Mouse (Mus musculus): ENCODE results near the gene Efna4. TPM values are rescaled to one million over a fixed set of nuclear protein-coding genes. Genes with fewer than 3 reads are reported as not detected.
A peak's percentile ranks its signal among the peaks of the same experiment; 100 is the strongest.

The Efna4 gene
- total and polyA plus RNA-seq, 3 experiments: 0.63 to 1.9 (median 1.8) TPM

DNA sequence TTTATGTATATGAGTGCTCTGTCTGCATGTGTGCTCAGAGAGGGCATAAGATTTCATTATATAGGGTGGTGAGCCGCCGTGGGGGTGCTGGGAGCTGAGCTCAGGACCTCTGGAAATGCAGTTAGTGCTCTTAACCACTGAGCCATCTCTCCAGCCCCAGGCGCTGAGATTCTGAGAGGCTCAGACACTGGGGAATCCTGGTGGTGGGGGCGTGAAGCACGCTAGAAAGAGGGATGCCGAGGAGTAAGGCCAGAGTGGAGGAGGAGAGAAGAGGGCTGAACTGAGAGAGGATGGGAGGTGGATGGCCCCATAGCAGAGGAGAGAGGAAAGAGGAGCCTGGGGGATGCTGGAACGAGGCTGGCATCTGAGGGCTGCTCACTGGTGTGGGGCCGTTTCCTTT lies 26.8 kb upstream of the Efna4 start:
- no peak for DNase-seq

DNA sequence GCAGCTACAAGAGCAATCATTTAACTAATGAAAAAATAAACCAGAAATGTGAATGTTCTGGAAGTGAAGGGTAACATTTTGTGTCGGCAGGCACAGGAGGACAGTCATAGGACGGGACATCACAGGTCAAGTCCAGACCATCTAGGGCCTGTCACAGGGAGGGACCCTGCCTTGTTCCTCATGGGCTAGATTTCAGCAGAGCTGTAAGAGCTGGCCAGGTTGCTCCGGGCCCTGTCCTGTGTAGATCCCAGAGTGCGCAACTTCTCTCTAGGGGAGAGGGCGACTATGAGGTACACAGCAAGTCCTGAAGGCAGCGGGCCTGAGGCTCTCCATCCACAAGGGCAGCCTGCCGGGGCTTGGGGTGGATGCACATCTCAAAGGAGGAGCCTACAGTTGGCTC lies 23.8 kb upstream of the Efna4 start, which contains the start of gene Dcst2:
Gene Dcst2 (plus strand): TSS at position 301 of the 400 bp plus-strand sequence.
- DNase-seq: no peak

DNA sequence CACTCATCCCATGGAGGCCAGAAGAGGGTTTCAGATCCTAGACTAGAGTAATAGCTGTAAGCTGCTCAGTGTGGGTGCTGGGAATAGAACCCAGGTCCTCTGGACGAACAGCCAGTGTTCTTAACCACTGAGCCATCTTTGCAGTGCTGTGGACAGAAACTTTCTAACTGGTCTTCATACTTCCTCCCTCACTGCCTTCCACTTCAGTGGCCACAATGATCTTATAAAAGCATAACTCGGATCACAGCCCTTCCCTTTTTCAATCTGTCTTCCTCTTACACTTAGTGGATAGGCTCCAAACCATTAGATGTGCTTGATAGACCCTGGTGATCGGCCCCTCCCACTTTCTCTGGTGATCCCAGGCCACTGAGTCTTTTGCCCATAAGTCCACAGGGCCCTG lies 22.4 kb upstream of the Efna4 start:
- no peak for DNase-seq

DNA sequence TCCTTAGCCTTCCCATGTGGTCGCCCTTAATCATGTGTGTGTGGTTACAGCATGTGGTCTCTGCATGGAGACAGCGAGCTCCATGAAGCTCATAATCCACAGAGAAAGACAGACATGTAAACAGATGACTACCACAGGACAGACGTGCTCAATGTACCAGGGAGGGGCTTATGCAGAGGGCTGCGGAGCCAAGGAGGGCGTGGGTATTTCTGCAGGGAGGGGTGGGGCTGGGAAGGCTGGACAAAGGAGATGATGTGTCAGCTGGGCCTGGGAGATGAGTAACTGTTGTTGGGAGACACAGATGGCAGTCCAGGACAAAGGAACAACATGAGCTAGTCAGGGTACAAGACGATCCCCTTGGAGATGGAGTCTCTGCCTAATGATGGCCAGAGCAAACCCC lies 21.8 kb upstream of the Efna4 start:
- no peak for DNase-seq

DNA sequence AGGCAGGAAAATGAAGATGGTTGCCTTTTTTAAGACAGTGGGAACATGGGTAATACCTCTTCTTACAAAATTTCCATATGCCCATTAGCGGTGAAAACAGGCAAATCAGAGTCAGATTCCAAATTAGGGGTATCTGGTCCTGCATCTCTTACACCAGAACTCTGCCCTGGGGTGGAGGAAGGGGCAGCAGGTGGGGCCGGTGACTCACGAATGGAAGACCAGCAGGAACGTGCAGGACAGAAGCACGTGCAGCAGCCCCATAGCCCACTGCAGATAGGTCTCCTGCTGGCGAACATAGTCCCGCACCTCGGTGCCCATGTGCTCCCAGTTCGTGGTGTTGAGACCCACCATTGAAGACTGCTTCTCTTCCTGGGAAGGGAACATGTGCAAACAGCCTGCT lies 18.2 kb upstream of the Efna4 start:
- no peak for DNase-seq

DNA sequence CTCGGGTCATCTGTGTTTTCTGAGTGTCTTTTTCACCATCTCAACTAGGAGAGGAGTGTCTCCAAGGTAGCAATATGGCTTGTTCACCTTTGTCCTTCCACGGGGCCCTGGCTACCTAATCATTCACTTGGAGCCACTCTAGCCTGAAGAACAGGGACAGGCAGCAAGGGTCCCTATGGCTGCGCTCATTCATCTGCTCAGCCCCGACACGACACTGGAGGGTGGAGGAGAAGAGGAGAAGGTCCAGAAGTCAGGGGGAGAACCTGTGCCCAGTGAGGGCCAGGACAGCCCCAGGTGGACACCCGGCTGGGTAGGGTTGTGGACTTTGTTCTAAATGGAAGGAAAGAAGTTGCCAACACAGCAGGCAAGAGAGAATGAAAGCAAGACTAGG lies 17.7 kb upstream of the Efna4 start:
- no peak for DNase-seq

DNA sequence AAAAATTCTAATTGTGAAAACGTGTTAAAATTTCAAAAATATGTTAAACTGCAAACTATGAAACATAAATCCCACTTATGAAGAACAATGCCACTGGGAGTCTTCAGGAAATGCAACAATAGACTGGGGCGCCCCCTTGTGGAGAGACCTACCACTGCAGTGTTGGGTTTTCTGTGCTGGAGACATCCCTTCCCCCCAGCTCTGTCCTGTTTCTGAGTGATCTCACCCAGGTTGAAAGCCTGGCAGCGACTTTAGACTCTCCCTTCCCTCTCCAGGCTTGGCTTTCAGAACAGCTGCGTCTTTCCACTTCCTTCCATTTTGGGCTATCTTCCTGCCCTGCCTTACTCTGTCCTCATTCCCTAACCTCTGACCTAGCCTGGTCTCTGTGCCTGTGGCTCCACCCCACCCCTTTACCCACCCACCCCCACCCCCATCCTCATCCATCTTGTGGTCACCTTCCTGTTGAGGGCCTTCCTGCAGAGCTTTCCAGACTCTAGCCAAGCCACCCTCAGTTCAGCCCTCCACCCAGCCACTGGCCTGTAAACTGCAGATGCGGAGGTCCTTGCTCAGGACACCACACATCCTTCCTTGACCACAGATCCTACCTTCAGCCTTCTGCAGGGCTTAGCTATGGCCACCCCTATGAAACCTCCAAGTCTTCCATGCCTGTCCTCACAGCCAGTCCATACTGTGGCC lies 17.1 kb upstream of the Efna4 start:
- DNase-seq: peak; percentile 89

DNA sequence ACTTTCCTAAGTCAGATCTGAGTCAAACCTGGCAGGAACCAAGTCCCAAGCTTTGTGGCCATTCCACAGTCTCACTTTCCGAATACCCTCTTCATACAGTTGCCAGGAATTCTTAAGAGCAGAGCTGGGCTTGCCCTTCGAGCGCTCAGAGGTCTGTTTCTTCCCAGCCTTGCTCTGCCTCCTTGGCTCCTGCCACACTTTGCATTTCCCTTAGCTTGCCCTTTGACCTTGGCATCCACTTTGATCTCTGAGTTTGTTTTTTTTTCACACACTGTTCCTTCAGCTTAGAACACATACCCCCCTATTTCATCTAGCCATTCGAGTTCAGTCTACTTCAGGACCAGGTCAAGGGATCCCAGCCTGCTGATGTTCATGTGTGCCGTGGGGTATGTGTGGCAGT lies 13.4 kb upstream of the Efna4 start:
- no peak for DNase-seq

DNA sequence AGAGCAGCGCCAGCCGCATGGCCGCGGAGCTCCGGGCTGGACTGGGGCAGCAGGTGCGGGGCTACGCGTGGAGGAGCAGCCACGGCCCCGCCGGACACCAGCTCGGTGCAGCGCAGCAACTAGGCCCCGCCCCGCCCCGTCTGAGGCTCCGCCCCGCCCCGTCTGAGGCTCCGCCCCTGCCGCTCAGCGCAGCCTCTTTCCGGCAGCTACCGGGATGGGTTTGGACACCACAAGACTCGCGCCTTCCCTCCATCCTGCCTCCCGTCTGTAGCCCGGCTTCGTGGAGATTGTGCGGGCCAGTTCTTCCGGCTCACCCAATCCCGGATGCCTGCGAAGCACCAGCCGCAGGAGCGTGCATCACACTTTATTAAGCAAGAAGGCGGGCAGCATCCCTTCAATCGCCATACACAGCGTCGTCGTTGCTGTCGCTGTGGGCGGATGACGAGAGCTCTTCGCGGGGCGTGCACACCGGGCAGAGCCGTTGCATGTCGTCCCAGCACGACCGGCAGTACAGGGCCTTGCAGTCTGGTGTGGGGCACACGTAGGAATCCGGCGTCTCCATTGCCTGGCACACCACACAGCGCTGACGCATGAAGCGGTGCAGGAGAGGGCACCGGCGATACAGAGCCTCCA lies 12.2 kb upstream of the Efna4 start, which contains the start of gene Adam15:
Gene Adam15 (minus strand): TSS at position 128 of the 633 bp plus-strand sequence.
- peak; percentile 97 for DNase-seq

DNA sequence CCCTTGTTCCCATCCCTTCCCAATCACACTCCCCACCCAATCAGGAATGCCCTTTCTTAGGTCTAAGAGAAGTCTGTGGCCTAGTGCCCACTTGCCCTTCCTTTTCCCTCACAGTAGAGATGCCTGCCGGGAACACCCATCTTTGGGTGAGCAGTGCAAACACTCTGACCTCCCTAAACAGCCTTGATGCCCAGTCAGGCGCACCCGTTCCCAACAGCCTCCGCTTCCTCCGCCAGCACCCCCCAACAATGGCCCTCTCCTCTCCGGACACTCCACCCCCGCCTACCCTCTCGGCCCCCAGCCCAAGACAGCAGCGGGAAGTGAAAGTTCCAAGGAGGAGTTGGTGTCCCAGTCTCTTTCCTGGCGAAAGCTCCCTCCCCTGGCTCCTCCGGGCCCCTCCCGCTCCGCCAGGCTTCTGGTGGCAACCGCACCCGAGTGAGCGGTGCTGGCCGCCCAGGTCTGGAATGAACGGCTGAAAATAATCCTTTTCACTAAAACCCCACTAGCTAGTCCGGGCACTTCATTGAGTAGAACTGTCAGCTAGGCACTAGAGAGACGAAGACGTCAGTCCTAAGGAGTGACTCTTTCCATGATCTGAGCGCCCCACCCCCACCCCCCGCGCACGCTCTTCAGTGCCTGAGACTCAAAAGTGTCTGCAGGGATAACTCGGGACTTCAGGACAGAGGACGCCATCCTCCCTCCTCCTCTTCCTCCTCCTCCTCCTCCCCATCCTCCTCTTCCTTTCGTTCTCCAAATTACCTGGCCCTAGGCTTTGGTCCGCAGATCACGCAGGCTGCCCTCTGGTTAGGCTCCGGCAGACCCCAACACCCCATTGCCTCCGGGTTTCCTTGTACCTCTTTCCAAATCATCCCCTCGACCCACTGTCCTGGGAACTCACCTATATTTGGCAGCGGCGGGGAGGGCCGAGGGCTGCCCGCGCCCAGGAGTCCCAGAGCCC lies 11.4 kb upstream of the Efna4 start:
- peak; percentile 78 for DNase-seq

DNA sequence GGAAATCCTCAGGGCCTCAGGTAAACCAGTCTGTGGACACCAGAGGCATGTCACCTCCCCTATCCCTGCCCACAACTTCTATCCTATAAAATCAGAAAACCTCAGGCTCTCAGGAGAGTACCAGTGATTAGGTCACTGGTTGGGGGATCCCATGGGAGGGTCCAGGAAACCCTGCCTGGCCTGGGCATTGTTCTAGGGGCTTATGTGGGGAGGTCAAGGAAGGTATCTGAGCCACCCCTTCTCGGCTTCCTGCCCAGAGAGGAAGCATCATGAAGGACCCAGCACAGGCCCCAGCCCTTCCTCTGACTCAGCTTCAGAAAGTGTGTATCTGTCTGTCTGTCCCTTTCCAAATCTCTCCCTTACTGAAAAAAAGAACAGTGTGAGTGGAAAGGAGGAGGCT lies 10.1 kb upstream of the Efna4 start:
- DNase-seq: peak; percentile 26

DNA sequence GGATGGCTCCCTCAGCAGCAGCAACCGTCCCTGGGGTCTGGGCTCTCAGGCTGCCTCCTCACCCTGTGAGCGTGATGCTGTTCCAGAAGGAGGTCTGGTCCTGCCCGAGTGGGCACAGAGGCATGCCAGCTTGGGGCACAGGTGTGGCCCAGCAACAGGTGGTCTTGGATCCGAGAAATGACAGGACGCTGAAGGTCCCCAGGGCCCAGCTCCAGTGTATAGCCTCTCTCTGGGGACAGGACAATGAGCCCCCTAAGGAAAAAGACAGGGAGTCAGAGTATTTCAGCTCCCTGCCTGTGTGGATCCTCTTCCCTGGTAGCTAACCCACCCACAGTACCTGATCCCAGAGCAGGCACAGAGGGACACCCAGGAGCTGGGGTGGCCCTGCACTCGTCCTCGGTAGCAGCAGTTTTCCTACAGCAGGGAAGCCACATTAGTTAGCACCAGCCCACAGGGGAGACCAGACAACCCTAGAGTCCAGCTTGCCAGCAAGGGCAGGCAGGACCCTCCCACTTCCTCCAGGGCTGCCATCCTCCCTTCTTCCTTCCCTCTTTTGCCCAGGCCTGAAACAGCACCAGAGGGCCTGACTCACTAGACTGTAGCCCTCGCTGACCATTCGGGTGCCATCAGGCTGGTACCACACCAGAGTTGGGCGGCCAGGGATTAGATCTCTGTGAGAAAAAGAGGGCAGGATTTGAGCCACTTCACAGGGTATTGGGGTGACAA lies 9.2 kb upstream of the Efna4 start:
- no peak for DNase-seq

DNA sequence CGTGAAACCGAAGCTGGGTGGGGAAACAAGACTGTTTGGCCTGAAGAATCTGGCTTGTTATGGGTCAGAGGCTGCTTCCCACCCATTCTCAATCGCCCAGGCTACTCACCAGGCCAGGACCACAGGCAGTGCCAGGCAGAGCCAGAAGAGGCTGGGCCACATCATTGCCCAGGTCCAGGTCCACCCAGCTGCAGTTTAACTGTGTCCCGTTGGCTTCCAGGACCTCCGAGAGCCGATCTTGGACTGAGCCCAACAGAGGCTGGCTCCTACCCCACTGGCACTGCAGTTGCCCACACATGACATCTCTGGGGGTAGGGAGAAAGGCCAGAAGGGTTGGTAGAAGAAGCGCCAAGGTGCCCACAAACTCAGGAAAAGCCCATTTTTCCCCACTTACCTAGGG lies 5.5 kb upstream of the Efna4 start:
- no peak for DNase-seq

DNA sequence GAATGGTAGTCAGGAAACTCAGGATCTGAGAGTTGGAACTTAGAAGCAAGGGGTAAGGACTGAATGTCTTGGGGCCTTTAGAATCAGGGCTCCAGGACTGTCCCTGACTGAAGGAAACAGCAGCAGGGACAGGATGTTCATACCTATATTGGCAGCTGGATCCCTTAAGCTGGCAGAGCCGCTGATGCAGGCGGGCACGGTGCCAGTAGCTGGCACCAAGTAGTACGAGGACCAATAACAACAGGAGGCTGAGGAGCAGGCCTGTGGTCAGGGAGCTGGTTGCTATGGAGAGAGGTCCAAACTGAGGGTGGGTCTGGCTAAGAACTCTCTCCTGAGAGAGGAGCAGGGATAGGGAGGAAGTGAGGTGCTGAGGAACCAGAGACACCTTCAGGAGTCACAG lies 4.0 kb upstream of the Efna4 start:
- DNase-seq: no peak

DNA sequence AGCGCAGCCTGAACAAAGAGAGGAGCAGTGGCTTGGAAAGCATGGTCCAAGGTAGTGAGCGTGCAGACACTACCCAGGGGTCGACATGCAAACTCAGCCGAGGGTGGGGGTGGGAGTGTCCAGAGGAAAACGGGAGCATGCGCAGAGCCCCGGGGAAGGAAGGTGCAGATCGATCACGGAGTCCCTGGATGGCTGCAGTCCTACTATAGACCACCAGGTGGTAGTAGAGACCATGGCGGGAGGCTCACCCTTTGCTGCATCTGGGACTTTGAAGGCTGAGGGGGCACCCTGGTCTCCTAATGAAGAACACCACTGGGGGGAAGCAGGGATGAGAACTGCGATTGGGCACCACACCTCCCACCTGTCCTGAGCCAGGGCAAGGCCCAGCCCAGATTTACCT lies 2.6 kb upstream of the Efna4 start:
- DNase-seq: peak; percentile 73

DNA sequence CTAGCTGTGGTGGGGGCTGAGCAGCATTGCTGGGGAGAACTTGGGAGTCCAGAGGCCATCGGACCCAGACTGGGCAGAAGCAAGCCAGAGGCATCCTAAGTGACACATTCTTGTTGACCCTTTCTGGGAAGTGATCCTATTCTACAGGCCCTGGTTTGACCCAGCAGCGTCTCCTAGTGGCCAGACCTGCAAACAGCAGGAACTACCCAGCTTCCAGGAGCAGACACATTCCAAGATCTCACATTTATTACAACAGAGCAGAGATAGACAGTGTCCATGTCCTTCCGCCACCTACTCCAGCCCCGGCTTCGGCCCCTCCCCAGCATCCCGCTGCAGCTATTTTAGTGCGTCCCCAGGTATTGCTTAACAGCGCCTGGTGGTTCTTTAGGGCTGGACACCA lies 1.6 kb upstream of the Efna4 start:
- DNase-seq: peak; percentile 57

DNA sequence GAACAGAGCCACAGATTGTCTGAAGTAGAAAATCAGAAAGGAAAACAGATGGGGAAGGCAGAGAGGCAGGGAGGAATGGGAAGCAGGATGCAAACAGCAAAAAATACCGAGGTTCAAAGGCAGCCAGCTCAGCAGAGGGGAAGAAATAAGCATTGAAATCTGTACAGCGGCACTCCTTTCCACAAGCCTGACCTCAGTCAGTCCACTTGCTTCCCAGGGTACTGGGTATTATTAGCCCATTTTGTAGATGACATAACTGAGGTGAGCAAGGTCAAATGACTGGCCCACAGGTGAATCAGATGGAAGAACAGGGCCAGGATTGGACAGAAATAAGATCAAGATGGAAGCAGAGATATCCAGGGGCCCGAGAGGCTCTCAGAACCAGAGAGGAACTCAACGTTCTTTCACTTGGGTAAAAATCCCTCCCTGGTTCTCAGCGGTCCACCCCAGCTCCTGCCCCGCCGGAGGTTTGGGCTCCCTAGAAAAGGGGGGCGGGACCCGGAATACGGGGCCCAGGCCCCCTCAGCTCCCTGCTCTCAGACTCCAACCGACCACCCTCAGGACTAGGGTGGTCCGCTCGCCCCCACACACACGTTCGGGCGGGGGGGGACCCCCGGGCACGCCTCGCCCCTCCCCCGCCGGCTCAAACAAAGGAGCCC lies 637 bp downstream of the Efna4 start:
- no peak for DNase-seq

DNA sequence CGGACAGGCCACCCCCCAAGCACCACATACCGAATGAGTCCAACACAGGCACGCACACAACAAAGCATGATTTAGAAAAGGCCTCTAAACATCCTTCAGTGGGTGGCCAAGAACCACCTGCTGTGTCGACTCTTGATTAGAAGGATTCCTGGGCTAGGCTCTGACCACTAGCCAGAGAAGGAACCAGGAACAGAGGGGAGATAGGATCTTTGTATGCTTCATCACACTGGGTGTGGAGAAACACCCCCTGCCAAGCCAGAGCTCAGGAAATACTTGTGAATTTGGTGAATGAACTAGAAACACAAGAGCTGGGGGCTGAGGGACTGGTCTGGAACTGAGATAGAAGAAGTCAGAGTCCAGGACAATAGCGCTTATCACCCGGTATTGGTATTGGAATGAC lies 1.3 kb downstream of the Efna4 start:
- no peak for DNase-seq

DNA sequence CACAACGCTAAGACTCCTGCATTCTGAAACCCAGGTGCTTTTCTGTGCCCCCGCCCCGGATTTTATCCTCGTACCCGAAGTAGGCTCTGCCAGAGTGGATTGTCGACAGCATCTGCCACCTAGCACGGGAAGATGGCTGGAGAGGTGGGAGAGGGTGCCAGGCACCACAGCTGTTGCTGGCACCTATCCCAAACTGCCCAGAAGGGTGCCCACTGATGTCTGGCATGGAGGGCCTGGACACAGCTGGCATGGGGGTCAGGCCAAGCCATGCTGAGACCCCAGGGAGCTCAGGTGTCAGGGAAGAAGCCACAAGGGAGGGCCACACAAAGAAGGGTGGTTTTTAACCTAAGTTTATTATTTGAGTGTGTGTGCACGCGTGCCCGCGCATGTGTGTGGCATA lies 4.8 kb downstream of the Efna4 start:
- DNase-seq: no peak

DNA sequence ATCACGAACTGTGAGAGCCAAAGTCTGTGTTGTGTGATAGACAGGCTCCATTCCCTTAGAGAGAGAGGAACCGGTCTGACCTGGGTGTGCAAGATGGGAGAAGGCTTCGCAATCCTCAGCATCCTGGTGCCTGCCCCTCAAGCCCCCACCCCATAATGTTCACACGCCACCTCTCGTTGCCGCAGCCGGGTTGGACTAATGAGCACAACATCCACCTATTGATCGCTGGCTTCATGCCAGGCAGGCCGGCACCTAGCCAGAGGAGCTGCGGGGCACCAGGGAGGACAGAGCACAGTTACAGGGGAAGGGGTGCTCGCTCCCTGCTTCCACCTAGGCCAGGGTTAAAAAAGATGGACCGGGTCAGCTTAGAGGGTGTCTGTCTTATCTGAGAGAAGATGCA lies 5.4 kb downstream of the Efna4 start:
- no peak for DNase-seq

DNA sequence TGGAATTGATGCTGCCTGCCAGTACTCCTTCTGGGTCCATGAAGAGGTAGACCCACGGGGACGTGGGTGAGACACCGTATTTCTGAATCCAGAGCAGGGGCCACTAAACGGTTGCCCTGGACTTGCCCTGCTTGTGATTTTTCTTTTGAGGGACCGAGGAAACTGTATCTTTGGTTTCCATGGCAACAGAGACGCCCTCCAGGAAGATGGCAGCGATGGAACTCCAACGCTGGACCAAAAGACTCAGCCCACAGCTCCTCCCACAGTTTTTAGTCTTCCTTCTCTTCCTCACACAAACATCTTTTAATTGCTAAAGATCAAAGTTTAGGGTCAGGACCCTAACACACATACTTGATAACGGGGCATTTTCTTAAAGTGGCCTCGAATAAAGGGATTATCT lies 5.8 kb downstream of the Efna4 start:
- no peak for DNase-seq

DNA sequence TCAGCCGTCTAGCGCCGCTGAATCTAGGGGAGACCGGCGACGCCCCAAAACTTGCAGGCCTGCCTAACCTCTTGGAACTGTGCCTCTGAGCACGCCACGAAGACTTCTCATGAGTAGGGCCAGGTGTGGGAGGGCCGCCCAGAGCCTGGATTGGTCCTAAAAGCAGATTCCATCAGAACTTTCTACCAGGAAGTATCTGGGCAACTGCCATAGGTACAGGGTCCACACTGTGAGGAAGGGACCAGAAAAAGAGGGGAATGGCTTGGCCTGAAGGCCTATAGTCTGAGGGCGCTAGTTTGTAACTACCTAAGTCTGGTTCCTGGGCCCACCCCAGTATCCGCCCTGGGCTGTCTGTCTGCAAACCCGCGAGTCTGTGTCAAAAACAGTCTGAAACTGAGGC lies 6.3 kb downstream of the Efna4 start:
- DNase-seq: no peak
